Mouse (Mus musculus) lung, adult 18-20 months (tissue): ENCODE data around the gene Afp.

Source experiments
- DNase-seq, 2 experiments: peaks; one replicate each; pipeline ENCODE4 v3.0.0; 2022; ENCODE audit warnings: mixed read lengths in 2 of 2

The Afp gene

GRCm38 (mm10) chr5:90509828-90510592 lies 19.5 kb downstream of the Afp start:
- no peak for DNase-seq

GRCm38 (mm10) chr5:90512288-90512955 lies 21.9 kb downstream of the Afp start:
- DNase-seq: no peak

- DNase-seq: no peak
Measured at GRCm38 (mm10) chr5:90515561-90515960, 25.0 kb downstream of the Afp start.

- DNase-seq: no peak
Measured at GRCm38 (mm10) chr5:90518356-90519100, 28.0 kb downstream of the Afp start, which contains the start of gene Afm. TSS of gene Afm (plus strand) at chr5:90518932.

- no peak for DNase-seq
Measured at GRCm38 (mm10) chr5:90551191-90551590, 60.7 kb downstream of the Afp start.

- no peak for DNase-seq
Measured at GRCm38 (mm10) chr5:90556052-90556451, 65.5 kb downstream of the Afp start.
